25 mouse cellular contexts compared by ENCODE assay signal in the genomic region with DNA sequence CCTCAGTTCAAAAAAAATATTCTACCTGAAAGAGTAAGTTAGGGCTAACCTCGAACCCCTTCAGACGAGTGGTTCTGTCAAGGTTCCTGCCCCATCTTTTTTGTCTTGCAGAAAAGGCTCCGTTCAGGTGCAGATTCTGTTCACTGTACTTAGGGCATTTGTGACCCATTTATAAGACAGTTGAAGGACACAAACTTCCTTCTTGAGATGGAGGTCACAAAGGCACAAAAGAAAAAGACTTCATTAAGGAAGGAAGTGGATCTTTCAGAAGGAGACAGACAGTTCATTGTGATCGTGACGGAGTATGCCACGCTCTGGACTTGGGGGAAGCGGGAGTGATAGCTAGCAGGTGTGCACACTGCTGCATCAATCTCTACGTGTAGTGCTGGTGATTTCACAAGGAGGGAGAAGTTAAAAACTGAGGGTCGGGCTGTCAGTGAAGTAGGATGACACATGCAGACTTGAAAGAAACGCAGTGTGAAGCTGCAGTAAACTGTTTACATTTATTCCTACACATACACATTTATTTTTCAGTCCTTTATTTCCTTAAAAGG. TPM values are rescaled to one million over a fixed set of nuclear protein-coding genes. Genes with fewer than 3 reads are reported as not detected.
DNase-seq lines count a peak whose midpoint lies in the region; ATAC-seq and TF ChIP-seq lines count a peak whose summit lies in the region.
"Had no signal": no experiment of that assay in that cellular context is flagged by ENCODE, and none has a peak within 500 bp of the region (broad histone marks: within the 10 kb centered on the region; RNA-seq: fewer than 3 reads in every experiment).

No protein-coding gene starts in this region.

- no peaks in the 10 kb centered on the region for H3K4me1 ChIP-seq in hindbrain, embryonic 16.5 days (ENCODE audit: control insufficient read depth, insufficient read depth, low read depth, low read length)
- H3K4me1 ChIP-seq in hindbrain, postnatal 0 days (ENCODE audit: insufficient read depth, low read length): no peaks in the 10 kb centered on the region
- no peaks in the 10 kb centered on the region for H3K4me1 ChIP-seq in kidney, adult 2 months (ENCODE audit: control insufficient read depth, insufficient read depth, low read length)
- H3K4me1 ChIP-seq: embryonic facial prominence, embryonic 10.5 days; heart, embryonic 13.5 days; hindbrain, embryonic 13.5 days; intestine, embryonic 15.5 days; liver, embryonic 13.5 days had no signal

- H3K9me3 ChIP-seq in hindbrain, embryonic 16.5 days (ENCODE audit: control insufficient read depth, low read length): no peaks in the 10 kb centered on the region
- no peaks in the 10 kb centered on the region for H3K9me3 ChIP-seq in hindbrain, postnatal 0 days (ENCODE audit: low read length)
- H3K9me3 ChIP-seq: embryonic facial prominence, embryonic 10.5 days; heart, embryonic 13.5 days; hindbrain, embryonic 13.5 days; intestine, embryonic 15.5 days; liver, embryonic 13.5 days had no signal

- no peak overlapping the region for H3K9ac ChIP-seq in hindbrain, embryonic 16.5 days (ENCODE audit: low read depth, low read length)
- no peak overlapping the region for H3K9ac ChIP-seq in hindbrain, postnatal 0 days (replicated peaks; ENCODE audit: low read length)
- H3K9ac ChIP-seq: heart, embryonic 13.5 days; hindbrain, embryonic 13.5 days; intestine, embryonic 15.5 days; limb, embryonic 13.5 days; liver, embryonic 13.5 days had no signal

- DNase-seq in hindbrain, postnatal 0 days (ENCODE audit: low spot score): no peak
- DNase-seq in A20 (ENCODE audit: low read depth, low spot score) (peak; percentile 58), ZHBTc4 (ENCODE audit: low read depth, low spot score) (peak; percentile 52)
- peak; percentile 17 for DNase-seq in mesoderm, embryonic 11.5 days (ENCODE audit: low read depth, low spot score)
- DNase-seq in kidney, adult 2 months: no peak
- no peak for DNase-seq in testis, postnatal 10 days (ENCODE audit: low spot score)
- DNase-seq: adrenal gland, postnatal 10 days; cerebellum, adult 8-10 months; gastrocnemius, postnatal 25 days; heart, adult 2 months; kidney, adult 9 months; kidney, postnatal 14 days; liver, embryonic 13.5 days; lung, postnatal 4 days; right cerebral cortex, adult 18-20 months; right cerebral cortex, postnatal 4 days; thymus, postnatal 14 days had no signal

- TF ChIP-seq CTCF in hindbrain, postnatal 0 days (IDR thresholded peaks at IDR 0.05; ENCODE audit: low read depth): no peak
- TF ChIP-seq CTCF in kidney, adult 2 months (conservative IDR thresholded peaks at IDR 0.05; ENCODE audit: insufficient read depth, insufficient read length, low read depth, low read length): no peak

- WGBS in hindbrain, embryonic 16.5 days: 52% methylated on average over 10 of the region's 10 CpGs
- WGBS in hindbrain, postnatal 0 days: 56% methylated on average over 10 of the region's 10 CpGs
- WGBS in kidney, adult 2 months: 51% methylated on average over 10 of the region's 10 CpGs

- TF ChIP-seq POLR2A in kidney, adult 2 months (IDR thresholded peaks at IDR 0.05; ENCODE audit: low read depth, low read length): no peak

- ATAC-seq in hindbrain, embryonic 16.5 days: 0 out of 2 replicates have a peak, but pooled peaks have one; percentile 32
- ATAC-seq in hindbrain, postnatal 0 days: no peak
- no peak for ATAC-seq in erythroid progenitor cell, adult 5-6 weeks (replicated peaks; ENCODE audit: low FRiP score, poor library complexity, severe bottlenecking)
- ATAC-seq: intestine, embryonic 15.5 days had no signal

- no peaks in the 10 kb centered on the region for H3K27me3 ChIP-seq in hindbrain, embryonic 16.5 days (replicated peaks; ENCODE audit: control insufficient read depth, insufficient read depth, low read length)
- no peaks in the 10 kb centered on the region for H3K27me3 ChIP-seq in hindbrain, postnatal 0 days (ENCODE audit: insufficient read depth, low read length)
- H3K27me3 ChIP-seq in kidney, adult 2 months (replicated peaks; ENCODE audit: control insufficient read depth, insufficient read depth, low read length): no peaks in the 10 kb centered on the region
- H3K27me3 ChIP-seq: heart, embryonic 13.5 days; hindbrain, embryonic 13.5 days; intestine, embryonic 15.5 days; limb, embryonic 13.5 days; liver, embryonic 13.5 days had no signal

- 0 out of 2 replicates have a peak, but pooled peaks cover 5% of the 10 kb centered on the region for H3K36me3 ChIP-seq in hindbrain, embryonic 16.5 days (ENCODE audit: control insufficient read depth, insufficient read depth, low read length)
- H3K36me3 ChIP-seq in hindbrain, postnatal 0 days (ENCODE audit: insufficient read depth, low read length): no peaks in the 10 kb centered on the region
- H3K36me3 ChIP-seq in kidney, adult 2 months (ENCODE audit: control insufficient read depth, insufficient read depth, low read length): no peaks in the 10 kb centered on the region
- H3K36me3 ChIP-seq: embryonic facial prominence, embryonic 10.5 days; heart, embryonic 13.5 days; intestine, embryonic 15.5 days; limb, embryonic 13.5 days; liver, embryonic 13.5 days had no signal

- no peak overlapping the region for H3K4me2 ChIP-seq in hindbrain, embryonic 16.5 days (ENCODE audit: low read length)
- no peak overlapping the region for H3K4me2 ChIP-seq in hindbrain, postnatal 0 days (ENCODE audit: low read depth, low read length)
- H3K4me2 ChIP-seq: heart, embryonic 13.5 days; hindbrain, embryonic 13.5 days; intestine, embryonic 15.5 days; limb, embryonic 13.5 days; liver, embryonic 13.5 days; midbrain, embryonic 11.5 days had no signal

- H3K4me3 ChIP-seq in hindbrain, embryonic 16.5 days (ENCODE audit: low read length): no peak overlapping the region
- no peak overlapping the region for H3K4me3 ChIP-seq in hindbrain, postnatal 0 days (ENCODE audit: low read length)
- no peak overlapping the region for H3K4me3 ChIP-seq in kidney, adult 2 months (ENCODE audit: insufficient read depth, low read depth, low read length)
- H3K4me3 ChIP-seq: embryonic facial prominence, embryonic 10.5 days; heart, adult 2 months; heart, embryonic 13.5 days; hindbrain, embryonic 13.5 days; intestine, embryonic 15.5 days; limb, embryonic 13.5 days; liver, embryonic 13.5 days had no signal

- no peak overlapping the region for H3K27ac ChIP-seq in hindbrain, embryonic 16.5 days (ENCODE audit: low read depth, low read length)
- H3K27ac ChIP-seq in hindbrain, postnatal 0 days: no peak overlapping the region
- no peak overlapping the region for H3K27ac ChIP-seq in kidney, adult 2 months (ENCODE audit: insufficient read depth, low read depth, low read length)
- H3K27ac ChIP-seq: embryonic facial prominence, embryonic 10.5 days; heart, adult 2 months; heart, embryonic 13.5 days; hindbrain, embryonic 13.5 days; intestine, embryonic 15.5 days; limb, embryonic 13.5 days; liver, embryonic 13.5 days had no signal

RNA-seq across cellular contexts. Expression of a gene that starts 34.4 kb away (rescaled TPM):
- 9.6 and 10.7 TPM in 2 replicates for polyA plus RNA-seq in hindbrain, embryonic 16.5 days (2015; fragmentation: Nextera tagmentation; extraction: Ambion mirVana)
- 7.3 and 12.2 TPM in 2 replicates for total RNA-seq in hindbrain, postnatal 0 days (2014; rRNA removed)
- polyA plus RNA-seq in hindbrain, postnatal 0 days (2015; fragmentation: Nextera tagmentation; extraction: Ambion mirVana): 8.2 and 8.3 TPM in 2 replicates
- 1.7 and 2.4 TPM in 2 replicates for polyA plus RNA-seq in kidney, adult 2 months (2012; rRNA removed)
- 23.5 and 37.8 TPM in 2 replicates for total RNA-seq in erythroid progenitor cell, adult 5-6 weeks (2015; ENCODE audit: low replicate concordance)
- total RNA-seq in erythroid progenitor cell, adult 5-6 weeks (2017; ENCODE audit: low replicate concordance): 50.7 and 100 TPM in 2 replicates

RNA-seq across cellular contexts. Expression of a gene that starts 52.7 kb away (rescaled TPM):
- polyA plus RNA-seq in hindbrain, embryonic 16.5 days (2015; fragmentation: Nextera tagmentation; extraction: Ambion mirVana): 14.3 and 17.4 TPM in 2 replicates
- 5.3 and 8.0 TPM in 2 replicates for total RNA-seq in hindbrain, postnatal 0 days (2014; rRNA removed)
- 10.0 and 12.0 TPM in 2 replicates for polyA plus RNA-seq in hindbrain, postnatal 0 days (2015; fragmentation: Nextera tagmentation; extraction: Ambion mirVana)
- polyA plus RNA-seq in kidney, adult 2 months (2012; rRNA removed): 0.64 and 1.1 TPM in 2 replicates
- 201 and 247 TPM in 2 replicates for total RNA-seq in erythroid progenitor cell, adult 5-6 weeks (2015; ENCODE audit: low replicate concordance)
- 178 and 231 TPM in 2 replicates for total RNA-seq in erythroid progenitor cell, adult 5-6 weeks (2017; ENCODE audit: low replicate concordance)

Comparison
In these comparisons a context has a peak if more than half of its experiments do, and no peak if none do; other contexts are left out.
1. DNase-seq: peak in A20 (single experiment), ZHBTc4 (single experiment) and mesoderm, embryonic 11.5 days (single experiment); none in hindbrain, postnatal 0 days (single experiment), kidney, adult 2 months (single experiment) and testis, postnatal 10 days (single experiment).